Mouse (Mus musculus) left cerebral cortex, postnatal 4 days (tissue): ENCODE data around the gene Rnf216. TPM values are rescaled to one million over a fixed set of nuclear protein-coding genes. Genes with fewer than 3 reads are reported as not detected.
A peak's percentile ranks its signal among the peaks of the same experiment; 100 is the strongest.

Source experiments
- DNase-seq: peaks from one replicate; pipeline ENCODE4 v3.0.0-alpha.2; 2022
- intact Hi-C: fragments of 180-260 bp; cut with DNase I; formaldehyde crosslinking; loops from one replicate; pipeline ENCODE4 v1.15.1; 2025
- total RNA-seq, 2 experiments: library from RNA; stranded (reverse); gene quantifications; 2 replicates each; pipeline ENCODE4 v1.2.3; 2021

Rnf216 gene
- total RNA-seq, 2 experiments from 2014 or later: 41.9 to 42.5 TPM

GRCm38 (mm10) chr5:142963705-142964494, 148.9 kb downstream of the Rnf216 start:
- DNase-seq: peak; percentile 34
- intact Hi-C loops: no loop called here

GRCm38 (mm10) chr5:142963003-142963704, 149.6 kb downstream of the Rnf216 start:
- intact Hi-C loops: no loop called here
- DNase-seq: peak; percentile 61

- intact Hi-C loops: no loop called here
- DNase-seq: no peak
These were observed 150.3 kb downstream of the Rnf216 start for GRCm38 (mm10) chr5:142962444-142962961.

GRCm38 (mm10) chr5:142961881-142962443, 150.8 kb downstream of the Rnf216 start:
- DNase-seq: peak; percentile 79
- intact Hi-C loops: loop anchor here (2.0 kb wide), 1 partner anchor 55 kb away; the partner anchor contains the start of gene Actb

- DNase-seq: no peak
- intact Hi-C loops: loop anchor here (2.0 kb wide), 1 partner anchor 55 kb away; the partner anchor contains the start of gene Actb
These were observed 151.4 kb downstream of the Rnf216 start for GRCm38 (mm10) chr5:142961398-142961880.

GRCm38 (mm10) chr5:142960775-142961271, 152.0 kb downstream of the Rnf216 start:
- no peak for DNase-seq
- intact Hi-C loops: loop anchor here (2.0 kb wide), 1 partner anchor 54 kb away; the partner anchor contains the start of gene Actb

GRCm38 (mm10) chr5:142959576-142960556, 152.9 kb downstream of the Rnf216 start, which contains the start of gene Fscn1:
Fscn1 (plus strand) TSS chr5:142960343.
- intact Hi-C loops: loop anchor here (2.0 kb wide), 1 partner anchor 53 kb away; the partner anchor contains the start of gene Actb
- DNase-seq: peak; percentile 94

GRCm38 (mm10) chr5:142959156-142959555, 153.6 kb downstream of the Rnf216 start:
- intact Hi-C loops: no loop called here
- no peak for DNase-seq

- intact Hi-C loops: no loop called here
- no peak for DNase-seq
These were observed 154.3 kb downstream of the Rnf216 start for GRCm38 (mm10) chr5:142958464-142958863.

GRCm38 (mm10) chr5:142956956-142957703, 155.7 kb downstream of the Rnf216 start:
- DNase-seq: no peak
- intact Hi-C loops: no loop called here

- intact Hi-C loops: no loop called here
- no peak for DNase-seq
These were observed 159.2 kb downstream of the Rnf216 start for GRCm38 (mm10) chr5:142953641-142954040.

- intact Hi-C loops: no loop called here
- peak; percentile 92 for DNase-seq
These were observed 162.4 kb downstream of the Rnf216 start for GRCm38 (mm10) chr5:142950405-142950804.

- no peak for DNase-seq
- intact Hi-C loops: no loop called here
These were observed 163.2 kb downstream of the Rnf216 start for GRCm38 (mm10) chr5:142949580-142949979.

GRCm38 (mm10) chr5:142947460-142947859, 165.3 kb downstream of the Rnf216 start:
- no peak for DNase-seq
- intact Hi-C loops: no loop called here

GRCm38 (mm10) chr5:142944979-142945682, 167.7 kb downstream of the Rnf216 start:
- DNase-seq: no peak
- intact Hi-C loops: loop anchor here (5.0 kb wide), 1 partner anchor 97 kb away; no protein-coding TSS in a partner anchor
